Mouse (Mus musculus) myocyte (in vitro differentiated cells): ENCODE measurements at regions not wholly inside any gene's neighbourhood (a gene's known extent, or its start where the extent isn't known, plus 50 kb on each side); places are given as distances from the start of the nearest gene placed in this dataset.

Experiments used
- H3K27me3 ChIP-seq: one replicate; pipeline ENCODE4 v1.6.1; 2011; ENCODE audit not compliant: control insufficient read depth, insufficient read depth, insufficient read length
- H3K36me3 ChIP-seq: one replicate; pipeline ENCODE4 v1.6.1; 2011; ENCODE audit not compliant: control insufficient read depth, insufficient read depth
- H3K4me2 ChIP-seq: one replicate; pipeline ENCODE4 v1.6.1; 2011; ENCODE audit warnings: low read depth, control low read depth
- H3K4me3 ChIP-seq: one replicate; pipeline ENCODE4 v1.5.1; 2011; ENCODE audit warnings: mild to moderate bottlenecking, control low read depth, moderate library complexity
- H3K79me2 ChIP-seq: one replicate; pipeline ENCODE4 v1.6.1; 2011; ENCODE audit not compliant: control insufficient read depth, insufficient read depth
- H3ac ChIP-seq: one replicate; pipeline ENCODE4 v1.6.1; 2011; ENCODE audit not compliant: control insufficient read depth, insufficient read length
- CEBPB ChIP-seq: IDR thresholded peaks from 2 replicates; pipeline ENCODE4 v1.6.1; 2011; ENCODE audit warnings: mild to moderate bottlenecking, moderate library complexity; ENCODE audit not compliant: poor library complexity, insufficient read depth, severe bottlenecking
- E2F4 ChIP-seq: IDR thresholded peaks from one replicate; pipeline ENCODE4 v1.6.1; 2011; ENCODE audit warnings: mild to moderate bottlenecking, control low read depth, moderate library complexity; ENCODE audit not compliant: insufficient read depth
- MAX ChIP-seq: IDR thresholded peaks from one replicate; pipeline ENCODE4 v1.6.1; 2011; ENCODE audit warnings: low read depth, mild to moderate bottlenecking, control low read depth
- MYOD1 ChIP-seq, 3 experiments: IDR thresholded peaks; one replicate each; pipeline ENCODE4 v1.6.1; 2011; ENCODE audit warnings: control low read depth in 2 of 3, low read depth in 2 of 3, mild to moderate bottlenecking in 2 of 3, moderate library complexity in 1 of 3; ENCODE audit not compliant: insufficient read length in 2 of 3, control insufficient read depth in 1 of 3
- MYOG ChIP-seq, 3 experiments: IDR thresholded peaks; one replicate each; pipeline ENCODE4 v1.6.1; 2011; ENCODE audit warnings: control low read depth in 2 of 3, low read depth in 2 of 3, mild to moderate bottlenecking in 2 of 3; ENCODE audit not compliant: insufficient read length in 2 of 3, control insufficient read depth in 1 of 3, insufficient read depth in 1 of 3
- POLR2A ChIP-seq: IDR thresholded peaks from one replicate; pipeline ENCODE4 v1.6.1; 2011; ENCODE audit warnings: low read depth, mild to moderate bottlenecking, control low read depth, moderate library complexity; ENCODE audit not compliant: insufficient read length
- POLR2AphosphoS2 ChIP-seq: IDR thresholded peaks from one replicate; pipeline ENCODE4 v1.6.1; 2011; ENCODE audit warnings: low read depth, control low read depth; ENCODE audit not compliant: insufficient read length
- REST ChIP-seq: IDR thresholded peaks from one replicate; pipeline ENCODE4 v1.6.1; 2011; ENCODE audit warnings: mild to moderate bottlenecking, control low read depth, moderate library complexity; ENCODE audit not compliant: insufficient read depth, insufficient read length
- SRF ChIP-seq: IDR thresholded peaks from one replicate; pipeline ENCODE4 v1.6.1; 2011; ENCODE audit warnings: low read depth; ENCODE audit not compliant: control insufficient read depth, insufficient read length
- TCF12 ChIP-seq: IDR thresholded peaks from one replicate; pipeline ENCODE4 v1.6.1; 2011; ENCODE audit warnings: mild to moderate bottlenecking, control low read depth; ENCODE audit not compliant: poor library complexity, insufficient read depth, severe bottlenecking
- TCF3 ChIP-seq: IDR thresholded peaks from one replicate; pipeline ENCODE4 v1.6.1; 2011; ENCODE audit warnings: low read depth, control low read depth; ENCODE audit not compliant: insufficient read length
- USF1 ChIP-seq: IDR thresholded peaks from one replicate; pipeline ENCODE4 v1.6.1; 2011; ENCODE audit warnings: low read depth, mild to moderate bottlenecking, control low read depth, moderate library complexity

GRCm38 (mm10) chrX:134890583-134890982 is 74.0 kb downstream of the Nxf2 start:
- TF ChIP-seq CEBPB (no peak), TCF3 (no peak), POLR2A (no peak), REST (no peak), MYOD1 (IDR thresholded peaks at IDR 0.05; ENCODE audit: control insufficient read depth in 1 of 3, insufficient read length in 2 of 3, low read depth in 2 of 3) (no peak), POLR2AphosphoS2 (no peak), USF1 (no peak), MYOG (IDR thresholded peaks at IDR 0.05; ENCODE audit: control insufficient read depth in 1 of 3, insufficient read depth in 1 of 3, insufficient read length in 2 of 3, low read depth in 2 of 3) (no peak), TCF12 (no peak), SRF (no peak), E2F4 (no peak), MAX (no peak)
- Histone ChIP-seq H3K36me3 (no peaks in the 10 kb centered on the region), H3K4me3 (no peak overlapping the region), H3ac (no peak overlapping the region), H3K4me2 (no peak overlapping the region), H3K27me3 (no peaks in the 10 kb centered on the region), H3K79me2 (no peaks in the 10 kb centered on the region)

DNA sequence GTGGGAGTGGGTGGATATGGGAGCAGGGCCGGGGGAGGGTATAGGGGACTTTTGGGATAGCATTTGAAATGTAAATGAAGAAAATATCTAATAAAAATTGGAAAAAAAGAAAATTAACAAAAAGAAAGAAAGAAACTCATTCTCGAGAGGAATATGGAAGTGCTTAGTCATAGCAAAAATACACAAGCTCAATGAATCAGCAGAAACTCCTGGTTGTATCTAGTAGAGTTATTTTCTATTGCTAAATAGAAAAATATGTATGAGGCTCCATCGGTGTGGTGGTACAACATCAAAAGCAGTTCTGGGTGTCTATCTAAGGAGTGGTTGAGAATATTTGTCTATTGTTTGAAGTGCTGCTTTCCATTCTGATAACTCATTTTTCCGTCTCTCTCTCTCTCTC is 74.9 kb downstream of the Nxf2 start:
- Histone ChIP-seq H3K79me2 (no peaks in the 10 kb centered on the region), H3ac (no peak overlapping the region), H3K4me3 (no peak overlapping the region), H3K4me2 (no peak overlapping the region), H3K36me3 (no peaks in the 10 kb centered on the region), H3K27me3 (no peaks in the 10 kb centered on the region)
- no peak for TF ChIP-seq TCF12
- TF ChIP-seq MYOG (IDR thresholded peaks at IDR 0.05; ENCODE audit: control insufficient read depth in 1 of 3, insufficient read depth in 1 of 3, insufficient read length in 2 of 3, low read depth in 2 of 3) = no peak
- no peak for TF ChIP-seq REST

GRCm38 (mm10) chrX:134882334-134882733 is 73.3 kb upstream of the Armcx2 start:
- Histone ChIP-seq H3K4me3 (no peak overlapping the region), H3K36me3 (no peaks in the 10 kb centered on the region), H3K79me2 (no peaks in the 10 kb centered on the region), H3K4me2 (peak overlapping the region; percentile 0), H3ac (no peak overlapping the region), H3K27me3 (no peaks in the 10 kb centered on the region)
- TF ChIP-seq CEBPB = no peak
- no peak for TF ChIP-seq TCF3
- no peak for TF ChIP-seq REST
- no peak for TF ChIP-seq USF1
- no peak for TF ChIP-seq E2F4
- TF ChIP-seq SRF = no peak
- TF ChIP-seq TCF12 = no peak
- TF ChIP-seq MYOG (IDR thresholded peaks at IDR 0.05; ENCODE audit: control insufficient read depth in 1 of 3, insufficient read depth in 1 of 3, insufficient read length in 2 of 3, low read depth in 2 of 3) = no peak

DNA sequence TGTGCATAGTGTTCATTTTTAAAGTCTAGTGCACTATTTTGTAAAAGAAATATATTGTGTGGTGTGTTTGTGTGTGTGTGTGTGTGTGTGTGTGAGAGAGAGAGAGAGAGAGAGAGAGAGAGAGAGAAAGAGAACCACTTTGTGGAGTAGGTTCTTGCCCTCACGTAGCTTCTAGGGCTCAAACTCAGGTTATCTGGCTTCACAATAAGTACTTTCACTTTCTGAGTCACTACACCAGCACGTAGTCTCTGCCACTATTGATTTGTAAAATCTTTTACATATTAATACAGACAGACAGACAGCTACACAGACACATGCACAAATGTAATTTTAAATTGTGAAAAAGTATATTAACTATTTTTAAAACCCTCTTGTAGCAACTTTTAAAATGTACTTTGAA is 70.9 kb upstream of the Armcx2 start:
- TF ChIP-seq MYOG (IDR thresholded peaks at IDR 0.05; ENCODE audit: control insufficient read depth in 1 of 3, insufficient read depth in 1 of 3, insufficient read length in 2 of 3, low read depth in 2 of 3) (no peak), TCF12 (no peak), POLR2AphosphoS2 (no peak), POLR2A (no peak), TCF3 (no peak), MYOD1 (IDR thresholded peaks at IDR 0.05; ENCODE audit: control insufficient read depth in 1 of 3, insufficient read length in 2 of 3, low read depth in 2 of 3) (no peak), SRF (no peak), USF1 (no peak), CEBPB (no peak), E2F4 (no peak), REST (no peak), MAX (no peak)
- Histone ChIP-seq H3K4me3 (no peak overlapping the region), H3K36me3 (no peaks in the 10 kb centered on the region), H3ac (no peak overlapping the region), H3K79me2 (no peaks in the 10 kb centered on the region), H3K27me3 (no peaks in the 10 kb centered on the region), H3K4me2 (peak overlapping the region; percentile 50)

DNA sequence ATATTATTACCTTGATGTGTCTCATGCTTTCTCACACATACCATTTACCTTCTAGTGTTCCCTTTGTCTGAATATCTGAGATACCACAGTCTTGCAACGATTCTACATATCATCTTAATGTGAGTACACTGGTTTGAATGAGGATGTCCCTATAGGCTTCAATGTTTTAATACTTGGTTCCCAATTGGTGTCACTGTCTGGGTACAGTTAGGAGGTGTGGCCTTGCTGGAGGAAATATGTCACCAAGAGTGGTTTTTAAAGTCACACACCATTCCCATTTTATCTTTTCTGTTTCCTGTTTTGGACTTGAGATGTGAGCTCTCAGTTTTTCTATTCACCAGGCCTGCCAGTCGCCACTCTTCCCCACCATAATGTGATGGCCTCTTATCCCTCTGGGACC is 69.8 kb upstream of the Armcx2 start:
- H3K36me3 ChIP-seq = no peaks in the 10 kb centered on the region
- no peak for TF ChIP-seq REST
- H3K27me3 ChIP-seq = no peaks in the 10 kb centered on the region
- no peaks in the 10 kb centered on the region for H3K79me2 ChIP-seq
- H3K4me2 ChIP-seq = no peak overlapping the region
- H3ac ChIP-seq = no peak overlapping the region
- H3K4me3 ChIP-seq = no peak overlapping the region
